Mouse (Mus musculus): ENCODE data around the gene Prph.
"Not testable (repeated sequence)": the region's sequence is repeated elsewhere in the genome, so short reads cannot be mapped to it uniquely, and the experiment has no call there.

Gene Prph

GRCm38 (mm10) chr15:99074019-99074599 is 19.1 kb downstream of the Prph start, which contains the start of gene Troap:
Gene Troap, plus strand, starts transcription at chr15:99074575.
- DNase-seq (ENCODE audit: inconsistent age in 2 of 2, low spot score in 1 of 2): no peak

- DNase-seq (ENCODE audit: inconsistent age in 2 of 2, low spot score in 1 of 2): peak; percentile 98 to 99
These were observed 19.8 kb downstream of the Prph start for GRCm38 (mm10) chr15:99074600-99075333.

GRCm38 (mm10) chr15:99076011-99076410 is 21.0 kb downstream of the Prph start:
- DNase-seq (ENCODE audit: inconsistent age in 2 of 2, low spot score in 1 of 2): not testable (repeated sequence)

GRCm38 (mm10) chr15:99078181-99078910 is 23.4 kb downstream of the Prph start:
- DNase-seq (ENCODE audit: inconsistent age in 2 of 2, low spot score in 1 of 2): no peak

GRCm38 (mm10) chr15:99079804-99080203 is 24.8 kb downstream of the Prph start:
- DNase-seq (ENCODE audit: inconsistent age in 2 of 2, low spot score in 1 of 2): no peak

- DNase-seq (ENCODE audit: inconsistent age in 2 of 2, low spot score in 1 of 2): no peak
These were observed 27.3 kb downstream of the Prph start for GRCm38 (mm10) chr15:99082322-99082721.

- DNase-seq (ENCODE audit: inconsistent age in 2 of 2, low spot score in 1 of 2): no peak
These were observed 27.9 kb downstream of the Prph start for GRCm38 (mm10) chr15:99082840-99083239.

- peak; percentile 47 to 76 for DNase-seq (ENCODE audit: inconsistent age in 2 of 2, low spot score in 1 of 2)
These were observed 28.3 kb downstream of the Prph start for GRCm38 (mm10) chr15:99083258-99083657.

GRCm38 (mm10) chr15:99083867-99084557 is 29.0 kb downstream of the Prph start:
- no peak for DNase-seq (ENCODE audit: inconsistent age in 2 of 2, low spot score in 1 of 2)

- no peak for DNase-seq (ENCODE audit: inconsistent age in 2 of 2, low spot score in 1 of 2)
These were observed 29.6 kb downstream of the Prph start for GRCm38 (mm10) chr15:99084618-99085017.

- no peak for DNase-seq (ENCODE audit: inconsistent age in 2 of 2, low spot score in 1 of 2)
These were observed 31.0 kb downstream of the Prph start for GRCm38 (mm10) chr15:99085997-99086396.

GRCm38 (mm10) chr15:99087253-99088075 is 32.5 kb downstream of the Prph start, which contains the start of gene C1ql4:
Gene C1ql4, minus strand, starts transcription at chr15:99087817.
- peak in 1 of 2 experiments; percentile 49 for DNase-seq (ENCODE audit: inconsistent age in 2 of 2, low spot score in 1 of 2)

GRCm38 (mm10) chr15:99088292-99088691 is 33.3 kb downstream of the Prph start:
- DNase-seq (ENCODE audit: inconsistent age in 2 of 2, low spot score in 1 of 2): peak; percentile 78 to 91

- DNase-seq (ENCODE audit: inconsistent age in 2 of 2, low spot score in 1 of 2): no peak
These were observed 34.1 kb downstream of the Prph start for GRCm38 (mm10) chr15:99089069-99089468.

GRCm38 (mm10) chr15:99092870-99093269 is 37.9 kb downstream of the Prph start, which contains the start of gene Dnajc22:
Gene Dnajc22, plus strand, starts transcription at chr15:99093170.
- DNase-seq (ENCODE audit: inconsistent age in 2 of 2, low spot score in 1 of 2): no peak

- DNase-seq (ENCODE audit: inconsistent age in 2 of 2, low spot score in 1 of 2): peak in 1 of 2 experiments; percentile 53
These were observed 38.6 kb downstream of the Prph start for GRCm38 (mm10) chr15:99093291-99094258.

GRCm38 (mm10) chr15:99094631-99095270 is 39.8 kb downstream of the Prph start:
- no peak for DNase-seq (ENCODE audit: inconsistent age in 2 of 2, low spot score in 1 of 2)

- DNase-seq (ENCODE audit: inconsistent age in 2 of 2, low spot score in 1 of 2): no peak
These were observed 40.4 kb downstream of the Prph start for GRCm38 (mm10) chr15:99095356-99095755.
